Mouse (Mus musculus) embryonic facial prominence, embryonic 11.5 days (tissue): Measurements from ENCODE around the gene Fktn. TPM values are rescaled to one million over a fixed set of nuclear protein-coding genes. Genes with fewer than 3 reads are reported as not detected.
A peak's percentile ranks its signal among the peaks of the same experiment; 100 is the strongest.
"Not testable (repeated sequence)": the region's sequence is repeated elsewhere in the genome, so short reads cannot be mapped to it uniquely, and the experiment has no call there.

Experiments used
- ATAC-seq: fragments of 200-750 bp; cut with Nextera tagmentation; replicated peaks from 2 replicates; pipeline ENCODE4 v1.8.0; 2017; ENCODE audit warnings: low read depth; ENCODE audit not compliant: insufficient number of reproducible peaks, low FRiP score, low TSS enrichment
- DNase-seq: peaks from one replicate; pipeline ENCODE4 v3.0.0-alpha.2; 2015; ENCODE audit warnings: low spot score
- H3K27ac ChIP-seq: fragments of 300-500 bp; sonication (generic); replicated peaks from 2 replicates; pipeline ENCODE4 v1.5.1; 2014; ENCODE audit warnings: mild to moderate bottlenecking, low read depth, low read length, control low read depth
- H3K27me3 ChIP-seq: fragments of 300-500 bp; sonication (generic); 2 replicates; pipeline ENCODE4 v1.6.1; 2014; ENCODE audit warnings: mild to moderate bottlenecking, low read length, moderate library complexity, mixed read lengths; ENCODE audit not compliant: control insufficient read depth, insufficient read depth
- H3K36me3 ChIP-seq: fragments of 300-500 bp; sonication (generic); replicated peaks from 2 replicates; pipeline ENCODE4 v1.6.1; 2014; ENCODE audit warnings: low read depth, mild to moderate bottlenecking, low read length, moderate library complexity, mixed read lengths; ENCODE audit not compliant: control insufficient read depth, insufficient read depth
- H3K4me1 ChIP-seq: fragments of 300-500 bp; sonication (generic); 2 replicates; pipeline ENCODE4 v1.6.1; 2014; ENCODE audit warnings: low read length, mixed read lengths; ENCODE audit not compliant: control insufficient read depth, insufficient read depth
- H3K4me2 ChIP-seq: fragments of 300-500 bp; sonication (generic); 2 replicates; pipeline ENCODE4 v1.6.1; 2014; ENCODE audit warnings: low read depth, mild to moderate bottlenecking, control low read depth, low read length, moderate library complexity
- H3K4me3 ChIP-seq: fragments of 300-500 bp; sonication (generic); 2 replicates; pipeline ENCODE4 v1.5.1; 2014; ENCODE audit warnings: low read depth, low read length, control low read depth
- H3K9ac ChIP-seq: fragments of 300-500 bp; sonication (generic); replicated peaks from 2 replicates; pipeline ENCODE4 v1.6.1; 2014; ENCODE audit warnings: mild to moderate bottlenecking, control low read depth, low read length
- H3K9me3 ChIP-seq: fragments of 300-500 bp; sonication (generic); replicated peaks from 2 replicates; pipeline ENCODE4 v1.6.1; 2016; ENCODE audit warnings: mild to moderate bottlenecking, low read length, inconsistent platforms, mixed read lengths; ENCODE audit not compliant: control insufficient read depth
- WGBS: fragments of 180-500 bp; shearing (Covaris S2); extraction: QIAGEN DNeasy Blood & Tissue Kit; methylation state at CpG from one replicate; pipeline ENCODE4 v1.1.7; 2014; 5-methylcytosine and 5-hydroxymethylcytosine counted together
- polyA plus RNA-seq: library from polyadenylated mRNA; unstranded; fragments of >200 nt; fragmentation: Nextera tagmentation; extraction: Ambion mirVana; gene quantifications from 2 replicates; pipeline ENCODE4 v1.2.1, GENCODE M21; 2014

Gene Fktn
- polyA plus RNA-seq, 1 experiment from 2014 or later, result 15.1 TPM

DNA sequence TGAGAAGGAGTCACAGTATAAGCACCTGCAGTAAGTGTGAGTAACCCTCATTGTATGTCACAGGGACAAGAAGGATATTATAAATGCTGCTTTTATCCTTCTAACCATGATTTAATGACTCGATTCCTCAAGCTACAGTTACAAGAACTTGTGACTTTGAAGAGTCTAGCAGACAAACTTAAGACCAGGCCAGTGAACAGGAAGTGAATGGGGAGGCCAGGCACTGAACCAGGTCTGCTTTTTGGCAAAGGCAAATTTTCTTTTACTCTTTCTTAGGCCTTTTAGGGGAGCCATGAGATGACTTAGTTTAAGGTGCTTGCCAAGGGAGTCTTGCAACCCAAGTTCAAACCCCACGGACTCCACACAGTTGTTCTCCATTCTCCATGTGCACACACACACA, 81.9 kb downstream of the Fktn start:
- no peak overlapping the region for H3K4me3 ChIP-seq
- H3K4me1 ChIP-seq, result peaks cover 4% of the 10 kb centered on the region; the same call in 1 of the 2 replicates
- no peak overlapping the region for H3K9ac ChIP-seq
- H3K27me3 ChIP-seq, result no peaks in the 10 kb centered on the region
- H3K27ac ChIP-seq, result no peak overlapping the region
- H3K36me3 ChIP-seq, result no peaks in the 10 kb centered on the region
- no peak for DNase-seq
- no peaks in the 10 kb centered on the region for H3K9me3 ChIP-seq
- H3K4me2 ChIP-seq, result no peak overlapping the region
- 88% methylated on average over 2 of the region's 2 CpGs for WGBS
- no peak for ATAC-seq

DNA sequence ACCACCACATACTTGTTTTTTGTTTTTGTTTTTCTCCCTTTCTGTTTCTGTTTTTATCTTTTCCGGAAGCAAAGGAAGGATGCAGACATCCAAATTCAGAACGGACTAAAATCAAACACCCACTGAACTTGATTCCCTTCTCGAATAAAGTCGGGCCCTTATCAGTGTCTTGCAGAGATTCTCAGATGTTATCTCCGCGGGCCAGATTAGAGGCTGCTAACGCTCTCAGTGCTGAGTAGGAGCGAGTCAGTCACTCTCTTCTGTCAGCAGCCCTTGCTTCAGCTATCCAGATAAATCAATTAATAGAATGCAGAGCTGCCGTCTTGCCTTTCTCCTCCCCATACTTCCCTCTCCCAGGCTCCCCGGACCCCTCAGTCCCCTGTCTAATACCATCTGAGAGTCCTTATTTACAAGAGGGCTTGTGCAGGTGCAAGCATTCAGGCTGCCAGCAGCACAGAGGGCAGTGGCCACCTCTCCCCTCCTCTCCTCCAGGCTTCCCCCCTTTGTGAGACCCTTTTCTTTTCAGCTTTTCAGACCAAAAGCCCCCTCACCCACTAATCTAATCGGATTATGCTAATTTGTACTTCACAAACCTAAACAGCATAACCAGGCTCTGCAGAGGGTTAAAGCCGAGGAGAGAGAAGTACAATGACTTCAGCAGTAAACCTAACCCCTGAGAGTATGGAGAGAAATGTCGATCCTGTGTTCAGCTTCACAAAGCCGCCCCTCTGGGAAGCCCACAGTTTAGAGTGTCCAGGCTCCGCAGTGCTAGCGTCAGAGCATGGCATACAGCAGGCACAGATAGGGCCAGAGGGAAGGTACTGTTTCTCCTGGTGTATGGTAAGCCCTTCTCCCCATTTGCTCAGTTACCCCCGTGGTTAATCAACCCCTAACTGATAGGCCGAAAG, 83.3 kb downstream of the Fktn start:
- peak; percentile 80; the same call in 1 of the 2 replicates for ATAC-seq
- H3K36me3 ChIP-seq, result no peaks in the 10 kb centered on the region
- no peak overlapping the region for H3K9ac ChIP-seq
- H3K27me3 ChIP-seq, result no peaks in the 10 kb centered on the region
- H3K9me3 ChIP-seq, result no peaks in the 10 kb centered on the region
- 17% methylated on average over 18 of the region's 18 CpGs for WGBS
- H3K4me3 ChIP-seq, result no peak overlapping the region
- DNase-seq, result peak; percentile 37
- H3K4me1 ChIP-seq, result peaks cover 4% of the 10 kb centered on the region; the same call in 1 of the 2 replicates
- no peak overlapping the region for H3K4me2 ChIP-seq
- H3K27ac ChIP-seq, result no peak overlapping the region

DNA sequence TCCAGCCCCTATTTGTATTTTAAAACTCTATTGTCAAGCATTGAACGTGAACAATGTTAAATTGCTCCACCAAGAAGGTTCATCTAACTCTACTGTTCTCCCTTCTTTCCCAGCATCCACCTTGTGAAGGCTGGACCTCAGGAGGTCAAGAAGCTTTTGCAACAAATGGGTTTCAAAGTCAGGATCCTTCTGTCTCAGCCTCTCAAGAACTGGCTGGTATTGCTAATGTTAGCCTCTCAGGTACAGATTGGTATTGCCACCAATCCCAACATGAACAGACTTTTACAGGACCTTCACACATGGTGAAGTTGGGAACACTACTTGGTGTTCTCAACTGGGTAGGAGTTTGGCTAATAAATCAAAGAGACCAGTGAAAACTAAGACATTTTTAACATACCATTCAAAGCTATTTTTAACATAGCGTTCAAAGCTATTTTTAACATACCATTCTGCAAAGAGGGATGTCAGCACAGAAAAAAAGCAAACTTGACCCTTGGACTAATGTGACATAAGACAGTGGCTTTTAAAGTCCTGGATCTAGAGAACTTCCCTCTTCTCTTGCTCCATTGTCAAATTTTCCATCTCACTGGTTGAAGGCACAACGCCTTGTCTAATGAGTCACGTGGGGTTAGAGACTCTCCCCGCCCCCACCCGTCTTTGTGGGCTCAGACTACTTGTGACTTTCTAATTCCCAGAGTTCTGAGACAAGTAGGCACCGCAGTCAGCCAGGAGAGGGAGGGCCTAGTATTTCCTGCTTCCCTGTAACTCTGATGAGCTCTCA, 85.3 kb downstream of the Fktn start:
- Histone ChIP-seq H3K27me3 (no peaks in the 10 kb centered on the region), H3K4me2 (no peak overlapping the region), H3K9me3 (no peaks in the 10 kb centered on the region), H3K4me3 (no peak overlapping the region), H3K4me1 (peaks cover 4% of the 10 kb centered on the region; the same call in 1 of the 2 replicates), H3K27ac (no peak overlapping the region), H3K9ac (no peak overlapping the region), H3K36me3 (no peaks in the 10 kb centered on the region)
- ATAC-seq (no peak), DNase-seq (no peak)
- WGBS, result 57% methylated on average over 7 of the region's 7 CpGs

DNA sequence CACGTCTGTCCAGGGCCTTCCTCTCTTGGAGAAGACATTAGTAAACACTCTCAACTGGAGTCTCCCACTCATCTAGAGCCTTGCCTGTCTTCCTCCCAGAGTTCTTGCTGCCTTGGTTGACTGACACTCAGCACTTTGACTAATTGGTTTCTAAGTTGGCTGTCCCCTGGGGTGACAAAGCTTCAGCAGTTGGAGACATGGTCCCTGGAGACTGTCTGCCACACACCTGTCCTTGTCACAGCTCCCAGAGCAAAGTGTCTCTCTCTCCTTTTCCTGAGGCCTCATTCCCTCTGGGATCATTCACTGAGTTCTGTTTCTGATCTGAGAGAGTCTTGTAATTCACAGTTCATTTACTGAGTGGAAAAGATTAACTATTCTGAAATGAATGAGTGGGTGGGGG, 86.0 kb downstream of the Fktn start:
- Histone ChIP-seq H3K4me2 (no peak overlapping the region), H3K4me3 (no peak overlapping the region), H3K9ac (no peak overlapping the region), H3K9me3 (no peaks in the 10 kb centered on the region), H3K27me3 (no peaks in the 10 kb centered on the region), H3K36me3 (no peaks in the 10 kb centered on the region), H3K4me1 (peaks cover 4% of the 10 kb centered on the region; the same call in 1 of the 2 replicates), H3K27ac (no peak overlapping the region)
- ATAC-seq (no peak), DNase-seq (no peak)
- 44% methylated on average over 1 of the region's 1 CpGs for WGBS

DNA sequence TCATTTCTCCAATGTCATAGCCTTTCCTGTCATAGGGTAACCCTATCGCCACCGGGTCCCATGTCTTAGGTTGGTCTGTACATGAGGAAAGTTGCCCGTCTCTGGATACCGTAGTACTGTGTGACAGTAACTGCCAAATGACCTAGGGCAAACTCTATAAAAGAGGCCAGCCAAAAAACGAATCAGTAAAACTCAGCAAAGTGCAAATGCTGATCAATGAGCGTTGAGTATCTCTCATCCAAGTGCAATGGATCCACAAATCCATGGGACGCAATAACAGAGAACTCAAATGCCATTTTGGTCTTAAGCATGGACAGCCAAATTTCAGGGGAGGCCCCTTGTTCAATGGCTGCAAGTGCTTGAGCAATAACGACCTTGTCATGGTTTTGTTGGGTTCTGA, 89.9 kb downstream of the Fktn start:
- H3K36me3 ChIP-seq, DNase-seq: not testable (repeated sequence)

DNA sequence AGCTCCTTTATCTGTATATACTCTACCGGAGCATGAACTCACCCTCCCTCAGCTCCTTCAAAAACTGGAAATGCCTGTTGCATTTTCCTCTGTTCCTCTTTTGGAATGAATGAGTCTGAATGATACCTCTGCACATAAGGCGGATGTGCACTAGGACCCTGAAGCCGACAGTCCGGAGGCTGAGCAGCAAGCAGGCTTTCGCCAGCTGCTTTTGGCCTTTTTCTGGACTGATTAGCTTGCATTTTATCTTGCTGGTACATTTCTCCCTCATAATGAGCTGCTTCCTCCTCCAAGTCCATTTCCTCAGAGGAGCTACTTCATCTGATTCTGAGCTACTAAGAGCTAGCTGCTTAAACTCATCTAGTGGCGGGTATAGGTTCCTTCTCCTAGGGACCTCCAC, 92.6 kb downstream of the Fktn start:
- H3K9ac ChIP-seq, ATAC-seq, H3K9me3 ChIP-seq, H3K4me2 ChIP-seq, H3K27ac ChIP-seq, H3K4me1 ChIP-seq, H3K27me3 ChIP-seq, H3K4me3 ChIP-seq, H3K36me3 ChIP-seq, DNase-seq: not testable (repeated sequence)
- WGBS, result 81% methylated on average over 6 of the region's 6 CpGs

More for the DNA sequence above, 89.9 kb downstream of the Fktn start:
- H3K27me3 ChIP-seq, H3K9me3 ChIP-seq, H3K27ac ChIP-seq, H3K4me1 ChIP-seq, H3K9ac ChIP-seq, ATAC-seq, H3K4me3 ChIP-seq, H3K4me2 ChIP-seq: not testable (repeated sequence)
- WGBS, result 95% methylated on average over 7 of the region's 8 CpGs

DNA sequence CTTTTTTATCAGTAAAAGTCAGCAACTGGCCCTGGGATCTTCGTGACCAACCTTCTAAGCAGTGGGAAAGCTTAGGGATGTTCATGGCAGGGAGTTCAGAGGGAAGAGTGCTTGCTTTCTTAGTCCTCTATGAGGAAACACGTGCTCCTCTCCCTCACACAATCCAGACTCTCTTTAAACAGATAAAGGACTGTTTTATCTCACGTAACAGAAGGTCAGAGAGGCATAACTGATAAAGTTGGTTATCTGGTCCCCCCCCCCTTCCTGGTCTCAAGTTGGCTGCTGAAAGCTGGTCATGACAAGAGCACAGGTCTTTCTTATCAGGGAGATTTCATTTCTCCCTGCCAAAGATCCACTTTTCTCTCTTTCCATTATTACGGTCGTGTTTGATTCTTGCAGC, 104.5 kb downstream of the Fktn start:
- no peak overlapping the region for H3K27ac ChIP-seq
- H3K9me3 ChIP-seq, result no peaks in the 10 kb centered on the region
- H3K4me3 ChIP-seq, result no peak overlapping the region
- no peak overlapping the region for H3K4me2 ChIP-seq
- H3K27me3 ChIP-seq, result no peaks in the 10 kb centered on the region
- H3K9ac ChIP-seq, result no peak overlapping the region
- H3K36me3 ChIP-seq, result no peaks in the 10 kb centered on the region
- WGBS, result 71% methylated on average over 5 of the region's 5 CpGs
- DNase-seq, result no peak
- ATAC-seq, result no peak
- H3K4me1 ChIP-seq, result no peaks in the 10 kb centered on the region

DNA sequence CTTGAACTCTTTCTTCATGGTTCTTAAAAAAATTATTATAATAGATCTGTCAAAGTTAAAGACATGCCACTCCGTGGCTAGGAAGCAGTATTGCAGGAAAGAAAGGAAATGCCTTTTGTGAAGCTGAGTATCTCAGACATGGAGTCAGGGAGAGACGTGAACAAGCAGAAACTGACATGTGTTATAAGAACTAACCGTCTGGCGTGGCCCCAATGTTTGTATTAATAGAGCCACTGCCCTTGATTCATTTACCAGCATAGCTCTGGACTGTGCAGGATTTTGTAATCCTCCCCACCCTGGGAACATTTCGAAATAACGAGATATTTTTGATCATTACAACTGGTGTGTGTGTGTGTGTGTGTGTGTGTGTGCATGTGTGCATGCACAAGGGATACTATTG, 109.9 kb downstream of the Fktn start:
- H3K4me2 ChIP-seq, result no peak overlapping the region
- no peak for DNase-seq
- H3K9ac ChIP-seq, result no peak overlapping the region
- no peaks in the 10 kb centered on the region for H3K9me3 ChIP-seq
- no peak overlapping the region for H3K4me3 ChIP-seq
- H3K27me3 ChIP-seq, result no peaks in the 10 kb centered on the region
- H3K36me3 ChIP-seq, result no peaks in the 10 kb centered on the region
- no peak overlapping the region for H3K27ac ChIP-seq
- no peak for ATAC-seq
- H3K4me1 ChIP-seq, result no peaks in the 10 kb centered on the region
- WGBS, result 66% methylated on average over 6 of the region's 6 CpGs
